Mouse (Mus musculus) neural tube, embryonic 15.5 days (tissue): ENCODE measurements at regions not wholly inside any gene's neighbourhood (a gene's known extent, or its start where the extent isn't known, plus 50 kb on each side); places are given as distances from the start of the nearest gene placed in this dataset.

Experiments
- ATAC-seq: fragments of 200-750 bp; cut with Nextera tagmentation; 2 replicates; pipeline ENCODE4 v1.8.0; 2017; ENCODE audit warnings: mild to moderate bottlenecking, moderate TSS enrichment, moderate library complexity; ENCODE audit not compliant: low FRiP score
- H3K27ac ChIP-seq: fragments of 300-500 bp; sonication (generic); replicated peaks from 2 replicates; pipeline ENCODE4 v1.5.1; 2015; ENCODE audit warnings: mild to moderate bottlenecking, inconsistent platforms
- H3K27me3 ChIP-seq: fragments of 300-500 bp; sonication (generic); replicated peaks from 2 replicates; pipeline ENCODE4 v1.6.1; 2015; ENCODE audit warnings: inconsistent platforms
- H3K36me3 ChIP-seq: fragments of 300-500 bp; sonication (generic); 2 replicates; pipeline ENCODE4 v1.6.1; 2015; ENCODE audit warnings: inconsistent platforms
- H3K4me1 ChIP-seq: fragments of 300-500 bp; sonication (generic); 2 replicates; pipeline ENCODE4 v1.6.1; 2015; ENCODE audit warnings: inconsistent platforms
- H3K4me2 ChIP-seq: fragments of 300-500 bp; sonication (generic); 2 replicates; pipeline ENCODE4 v1.6.1; 2015; ENCODE audit warnings: inconsistent platforms, mild to moderate bottlenecking, moderate library complexity
- H3K4me3 ChIP-seq: fragments of 300-500 bp; sonication (generic); replicated peaks from 2 replicates; pipeline ENCODE4 v1.5.1; 2015; ENCODE audit warnings: mild to moderate bottlenecking, inconsistent platforms
- H3K9ac ChIP-seq: fragments of 300-500 bp; sonication (generic); replicated peaks from 2 replicates; pipeline ENCODE4 v1.6.1; 2015; ENCODE audit warnings: mild to moderate bottlenecking, inconsistent platforms
- H3K9me3 ChIP-seq: fragments of 300-500 bp; sonication (generic); replicated peaks from 2 replicates; pipeline ENCODE4 v1.6.1; 2016; ENCODE audit warnings: inconsistent platforms
- WGBS: fragments of 180-500 bp; shearing (Covaris S2); methylation state at CpG from one replicate; pipeline ENCODE4 v1.1.7; 2015; ENCODE audit warnings: mixed read lengths; 5-methylcytosine and 5-hydroxymethylcytosine counted together

- Histone ChIP-seq H3K36me3 (no peaks in the 10 kb centered on the region), H3K9me3 (no peaks in the 10 kb centered on the region), H3K4me1 (no peaks in the 10 kb centered on the region), H3K4me2 (no peak overlapping the region), H3K27ac (no peak overlapping the region), H3K4me3 (no peak overlapping the region), H3K27me3 (no peaks in the 10 kb centered on the region), H3K9ac (no peak overlapping the region)
- WGBS, result 89% methylated on average over 4 of the region's 4 CpGs
- no peak for ATAC-seq
Observed at GRCm38 (mm10) chr3:52797164-52797563, 219.9 kb downstream of the Cog6 start.

- Histone ChIP-seq H3K36me3 (no peaks in the 10 kb centered on the region), H3K9me3 (no peaks in the 10 kb centered on the region), H3K27me3 (no peaks in the 10 kb centered on the region), H3K4me3 (no peak overlapping the region), H3K9ac (no peak overlapping the region), H3K4me1 (no peaks in the 10 kb centered on the region), H3K4me2 (no peak overlapping the region), H3K27ac (no peak overlapping the region)
- no peak for ATAC-seq
- 77% methylated on average over 3 of the region's 3 CpGs for WGBS
Observed at GRCm38 (mm10) chr3:52794218-52794617, 222.8 kb downstream of the Cog6 start.

- WGBS, result 92% methylated on average over 3 of the region's 3 CpGs
- Histone ChIP-seq H3K4me1 (no peaks in the 10 kb centered on the region), H3K36me3 (no peaks in the 10 kb centered on the region), H3K9me3 (no peaks in the 10 kb centered on the region), H3K4me3 (no peak overlapping the region), H3K9ac (no peak overlapping the region), H3K4me2 (no peak overlapping the region), H3K27ac (no peak overlapping the region), H3K27me3 (no peaks in the 10 kb centered on the region)
- no peak for ATAC-seq
Observed at GRCm38 (mm10) chr3:52792801-52793200, 224.2 kb downstream of the Cog6 start.

GRCm38 (mm10) chr3:52792121-52792520, 224.9 kb downstream of the Cog6 start:
- Histone ChIP-seq H3K27ac (no peak overlapping the region), H3K9ac (no peak overlapping the region), H3K4me1 (no peaks in the 10 kb centered on the region), H3K9me3 (no peaks in the 10 kb centered on the region), H3K36me3 (no peaks in the 10 kb centered on the region), H3K27me3 (no peaks in the 10 kb centered on the region), H3K4me2 (no peak overlapping the region), H3K4me3 (no peak overlapping the region)
- no peak for ATAC-seq
- 43% methylated on average over 5 of the region's 5 CpGs for WGBS

GRCm38 (mm10) chr3:52790942-52791341, 226.1 kb downstream of the Cog6 start:
- H3K36me3 ChIP-seq, result no peaks in the 10 kb centered on the region
- WGBS, result 93% methylated on average over 2 of the region's 2 CpGs
- ATAC-seq, result no peak

GRCm38 (mm10) chr3:52787964-52788760, 228.9 kb downstream of the Cog6 start:
- no peak for ATAC-seq

More at GRCm38 (mm10) chr3:52790942-52791341, 226.1 kb downstream of the Cog6 start:
- H3K9me3 ChIP-seq, result no peaks in the 10 kb centered on the region
- no peak overlapping the region for H3K9ac ChIP-seq
- no peak overlapping the region for H3K27ac ChIP-seq
- H3K4me2 ChIP-seq, result no peak overlapping the region
- no peaks in the 10 kb centered on the region for H3K27me3 ChIP-seq
- no peak overlapping the region for H3K4me3 ChIP-seq
- H3K4me1 ChIP-seq, result no peaks in the 10 kb centered on the region

GRCm38 (mm10) chr3:52785595-52785994, 231.4 kb downstream of the Cog6 start:
- no peak overlapping the region for H3K4me3 ChIP-seq
- 78% methylated on average over 1 of the region's 1 CpGs for WGBS
- no peaks in the 10 kb centered on the region for H3K36me3 ChIP-seq
- H3K4me1 ChIP-seq, result peaks cover 6% of the 10 kb centered on the region
- no peak overlapping the region for H3K27ac ChIP-seq
- no peak for ATAC-seq
- no peaks in the 10 kb centered on the region for H3K9me3 ChIP-seq
- no peak overlapping the region for H3K4me2 ChIP-seq
- H3K27me3 ChIP-seq, result no peaks in the 10 kb centered on the region
- H3K9ac ChIP-seq, result no peak overlapping the region

More at GRCm38 (mm10) chr3:52787964-52788760, 228.9 kb downstream of the Cog6 start:
- no peak overlapping the region for H3K27ac ChIP-seq
- H3K27me3 ChIP-seq, result no peaks in the 10 kb centered on the region
- no peak overlapping the region for H3K4me3 ChIP-seq
- H3K4me2 ChIP-seq, result no peak overlapping the region
- H3K9me3 ChIP-seq, result no peaks in the 10 kb centered on the region
- peaks cover 6% of the 10 kb centered on the region for H3K4me1 ChIP-seq
- WGBS, result 94% methylated on average over 10 of the region's 10 CpGs
- no peaks in the 10 kb centered on the region for H3K36me3 ChIP-seq
- no peak overlapping the region for H3K9ac ChIP-seq

GRCm38 (mm10) chr3:52784476-52784875, 232.6 kb downstream of the Cog6 start:
- Histone ChIP-seq H3K4me3 (no peak overlapping the region), H3K36me3 (no peaks in the 10 kb centered on the region), H3K9me3 (no peaks in the 10 kb centered on the region), H3K9ac (no peak overlapping the region), H3K4me1 (peaks cover 6% of the 10 kb centered on the region), H3K4me2 (peak overlapping the region; percentile 9; the same call in 1 of the 2 replicates), H3K27ac (no peak overlapping the region), H3K27me3 (no peaks in the 10 kb centered on the region)
- ATAC-seq, result peak; percentile 24; the same call in 1 of the 2 replicates
- 31% methylated on average over 7 of the region's 7 CpGs for WGBS

GRCm38 (mm10) chr3:52782576-52782975, 234.5 kb downstream of the Cog6 start:
- Histone ChIP-seq H3K27me3 (no peaks in the 10 kb centered on the region), H3K9me3 (no peaks in the 10 kb centered on the region), H3K4me1 (peaks cover 6% of the 10 kb centered on the region), H3K4me3 (no peak overlapping the region), H3K9ac (no peak overlapping the region), H3K4me2 (no peak overlapping the region), H3K27ac (no peak overlapping the region), H3K36me3 (no peaks in the 10 kb centered on the region)
- 80% methylated on average over 5 of the region's 5 CpGs for WGBS
- no peak for ATAC-seq

GRCm38 (mm10) chr3:52781521-52781920, 235.5 kb downstream of the Cog6 start:
- H3K27me3 ChIP-seq, result no peaks in the 10 kb centered on the region
- H3K9me3 ChIP-seq, result no peaks in the 10 kb centered on the region
- 85% methylated on average over 3 of the region's 3 CpGs for WGBS
- peaks cover 6% of the 10 kb centered on the region for H3K4me1 ChIP-seq
- ATAC-seq, result no peak
- no peak overlapping the region for H3K9ac ChIP-seq
- no peak overlapping the region for H3K4me2 ChIP-seq
- no peak overlapping the region for H3K4me3 ChIP-seq
- H3K36me3 ChIP-seq, result no peaks in the 10 kb centered on the region
- no peak overlapping the region for H3K27ac ChIP-seq

GRCm38 (mm10) chr3:52780356-52780755, 236.7 kb downstream of the Cog6 start:
- Histone ChIP-seq H3K27me3 (no peaks in the 10 kb centered on the region), H3K27ac (no peak overlapping the region), H3K4me1 (peaks cover 6% of the 10 kb centered on the region), H3K9me3 (no peaks in the 10 kb centered on the region), H3K36me3 (no peaks in the 10 kb centered on the region), H3K9ac (no peak overlapping the region), H3K4me2 (no peak overlapping the region), H3K4me3 (no peak overlapping the region)
- ATAC-seq, result no peak
- WGBS, result 82% methylated on average over 8 of the region's 8 CpGs

GRCm38 (mm10) chr3:52775875-52776274, 241.2 kb downstream of the Cog6 start:
- H3K9me3 ChIP-seq, result no peaks in the 10 kb centered on the region
- WGBS, result 84% methylated on average over 4 of the region's 4 CpGs
- no peak for ATAC-seq

More at GRCm38 (mm10) chr3:52775875-52776274, 241.2 kb downstream of the Cog6 start:
- Histone ChIP-seq H3K27me3 (no peaks in the 10 kb centered on the region), H3K36me3 (no peaks in the 10 kb centered on the region), H3K9ac (no peak overlapping the region), H3K4me2 (no peak overlapping the region), H3K4me3 (no peak overlapping the region), H3K27ac (no peak overlapping the region), H3K4me1 (no peaks in the 10 kb centered on the region)
